Mouse (Mus musculus) forebrain, embryonic 11.5 days (tissue): ENCODE data around the gene Rnft2. TPM values are rescaled to one million over a fixed set of nuclear protein-coding genes. Genes with fewer than 3 reads are reported as not detected.
A peak's percentile ranks its signal among the peaks of the same experiment; 100 is the strongest.

ENCODE experiments used
- ATAC-seq: fragments of 200-750 bp; cut with Nextera tagmentation; replicated peaks from 2 replicates; pipeline ENCODE4 v1.8.0; 2017; ENCODE audit warnings: moderate TSS enrichment; ENCODE audit not compliant: low FRiP score
- DNase-seq: peaks from one replicate; pipeline ENCODE4 v3.0.0-alpha.2; 2017; ENCODE audit warnings: low spot score
- H3K27ac ChIP-seq: fragments of 300-500 bp; sonication (generic); 2 replicates; pipeline ENCODE4 v1.5.1; 2014; ENCODE audit warnings: low read depth, low read length
- H3K27me3 ChIP-seq: fragments of 300-500 bp; sonication (generic); 2 replicates; pipeline ENCODE4 v1.6.1; 2014; ENCODE audit warnings: mild to moderate bottlenecking, low read length, mixed read lengths; ENCODE audit not compliant: control insufficient read depth, insufficient read depth
- H3K36me3 ChIP-seq: fragments of 300-500 bp; sonication (generic); 2 replicates; pipeline ENCODE4 v1.6.1; 2014; ENCODE audit warnings: mild to moderate bottlenecking, low read length, moderate library complexity, mixed read lengths; ENCODE audit not compliant: control insufficient read depth, insufficient read depth
- H3K4me1 ChIP-seq: fragments of 300-500 bp; sonication (generic); replicated peaks from 2 replicates; pipeline ENCODE4 v1.6.1; 2014; ENCODE audit warnings: low read length, mixed read lengths; ENCODE audit not compliant: control insufficient read depth, insufficient read depth
- H3K4me2 ChIP-seq: fragments of 300-500 bp; sonication (generic); 2 replicates; pipeline ENCODE4 v1.6.1; 2014; ENCODE audit warnings: low read depth, mild to moderate bottlenecking, low read length, moderate library complexity, mixed read lengths; ENCODE audit not compliant: severe bottlenecking
- H3K4me3 ChIP-seq: fragments of 300-500 bp; sonication (generic); 2 replicates; pipeline ENCODE4 v1.5.1; 2014; ENCODE audit warnings: low read depth, low read length
- H3K9ac ChIP-seq: fragments of 300-500 bp; sonication (generic); 2 replicates; pipeline ENCODE4 v1.6.1; 2014; ENCODE audit warnings: low read length
- H3K9me3 ChIP-seq: fragments of 300-500 bp; sonication (generic); 2 replicates; pipeline ENCODE4 v1.6.1; 2016; ENCODE audit warnings: low read length, mixed read lengths; ENCODE audit not compliant: control insufficient read depth
- WGBS: fragments of 180-500 bp; shearing (Covaris S2); extraction: QIAGEN DNeasy Blood & Tissue Kit; methylation state at CpG from one replicate; pipeline ENCODE4 v1.1.7; 2014; 5-methylcytosine and 5-hydroxymethylcytosine counted together
- polyA plus RNA-seq: library from polyadenylated mRNA; unstranded; fragments of >200 nt; fragmentation: Nextera tagmentation; extraction: Ambion mirVana; gene quantifications from 2 replicates; pipeline ENCODE4 v1.2.1, GENCODE M21; 2014

Rnft2 gene
- polyA plus RNA-seq, 1 experiment from 2014 or later, result 6.2 TPM

DNA sequence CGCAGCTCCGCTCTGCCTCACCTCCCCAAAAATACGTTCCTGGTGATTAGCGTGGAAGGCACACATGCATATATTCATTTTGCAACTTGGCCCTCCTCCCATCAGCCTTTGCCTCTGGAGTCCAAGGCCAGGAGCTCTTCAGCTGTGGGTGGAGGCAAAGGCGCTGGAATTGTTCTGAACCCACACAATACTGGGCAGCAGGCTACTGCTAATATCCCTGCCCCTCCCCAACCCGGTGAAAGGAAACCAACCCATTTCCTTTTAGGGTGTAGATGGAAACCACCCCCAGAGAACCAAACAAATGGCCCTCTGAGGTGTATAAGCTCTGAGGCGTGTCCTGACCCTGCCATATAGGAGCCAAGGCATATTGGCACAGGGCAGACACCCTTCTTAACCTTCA is 28.5 kb upstream of the Rnft2 start:
- DNase-seq (no peak), ATAC-seq (no peak)
- Histone ChIP-seq H3K9me3 (no peaks in the 10 kb centered on the region), H3K4me2 (no peak overlapping the region), H3K9ac (no peak overlapping the region), H3K4me3 (no peak overlapping the region), H3K4me1 (peaks cover 21% of the 10 kb centered on the region), H3K36me3 (no peaks in the 10 kb centered on the region), H3K27me3 (peaks cover 4% of the 10 kb centered on the region), H3K27ac (no peak overlapping the region)
- WGBS, result 57% methylated on average over 7 of the region's 7 CpGs

DNA sequence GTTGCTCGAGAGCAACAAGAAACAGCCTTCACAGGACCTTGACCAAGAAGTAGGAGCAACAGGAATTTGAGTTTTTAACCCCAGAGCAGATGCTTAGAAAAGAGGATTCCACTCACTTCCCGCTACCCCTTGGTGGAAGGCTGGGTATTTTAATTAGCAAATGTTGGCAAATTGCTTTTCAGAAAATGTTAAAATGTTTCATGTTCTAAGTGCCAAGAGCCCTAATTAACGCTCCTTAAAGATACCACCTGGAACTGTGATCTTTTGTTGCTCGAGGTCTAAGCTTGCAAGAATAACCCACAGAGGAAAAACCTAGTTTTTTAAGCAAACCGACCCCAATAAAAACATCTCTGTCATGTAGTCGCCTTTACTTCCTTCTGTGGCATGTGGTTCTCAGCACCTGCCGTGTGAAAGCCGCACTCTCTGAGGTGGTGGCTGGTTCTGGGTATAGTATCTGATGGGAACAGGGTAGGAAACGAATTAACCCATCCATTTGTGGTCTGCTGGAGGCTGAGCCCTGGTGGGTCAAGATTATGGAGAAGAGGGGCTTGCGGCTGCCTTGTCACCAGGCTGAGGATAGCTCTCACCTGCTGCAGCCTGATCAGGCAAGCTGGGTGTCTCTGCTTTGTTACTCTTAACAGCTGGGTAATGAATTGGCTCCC is 26.7 kb upstream of the Rnft2 start:
- Histone ChIP-seq H3K4me2 (no peak overlapping the region), H3K9me3 (no peaks in the 10 kb centered on the region), H3K4me3 (no peak overlapping the region), H3K9ac (no peak overlapping the region), H3K27ac (no peak overlapping the region), H3K4me1 (peaks cover 20% of the 10 kb centered on the region), H3K27me3 (peaks cover 4% of the 10 kb centered on the region), H3K36me3 (no peaks in the 10 kb centered on the region)
- DNase-seq (no peak), ATAC-seq (no peak)
- 73% methylated on average over 10 of the region's 10 CpGs for WGBS

DNA sequence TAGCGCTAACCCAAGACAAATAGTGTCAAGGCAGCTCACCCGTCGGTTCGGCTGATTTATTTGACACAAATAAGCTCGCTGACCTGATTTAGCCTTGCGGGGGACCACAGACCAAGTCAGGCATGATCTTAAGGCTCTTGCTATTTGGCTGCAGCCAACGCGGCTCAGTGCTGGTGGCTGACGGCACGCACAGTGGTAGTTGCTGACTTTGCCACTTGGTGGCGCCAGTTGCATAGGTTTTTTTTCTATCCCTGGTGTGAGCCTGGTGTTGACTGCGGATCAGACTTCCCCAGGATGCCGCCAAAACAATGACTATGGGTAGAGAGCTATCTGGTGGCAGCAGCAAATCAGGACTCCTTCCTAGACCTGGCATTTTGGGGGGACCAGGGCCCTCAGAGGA is 24.1 kb upstream of the Rnft2 start:
- Histone ChIP-seq H3K9ac (0 out of 2 replicates have a peak overlapping the region, but pooled peaks have one; percentile 16), H3K9me3 (no peaks in the 10 kb centered on the region), H3K27me3 (peaks cover 4% of the 10 kb centered on the region), H3K4me1 (peaks cover 12% of the 10 kb centered on the region), H3K36me3 (no peaks in the 10 kb centered on the region), H3K4me2 (peak overlapping the region; percentile 31; the same call in 1 of the 2 replicates), H3K27ac (no peak overlapping the region), H3K4me3 (no peak overlapping the region)
- DNase-seq (peak; percentile 95), ATAC-seq (peak; percentile 81)
- WGBS, result 1% methylated on average over 13 of the region's 13 CpGs

DNA sequence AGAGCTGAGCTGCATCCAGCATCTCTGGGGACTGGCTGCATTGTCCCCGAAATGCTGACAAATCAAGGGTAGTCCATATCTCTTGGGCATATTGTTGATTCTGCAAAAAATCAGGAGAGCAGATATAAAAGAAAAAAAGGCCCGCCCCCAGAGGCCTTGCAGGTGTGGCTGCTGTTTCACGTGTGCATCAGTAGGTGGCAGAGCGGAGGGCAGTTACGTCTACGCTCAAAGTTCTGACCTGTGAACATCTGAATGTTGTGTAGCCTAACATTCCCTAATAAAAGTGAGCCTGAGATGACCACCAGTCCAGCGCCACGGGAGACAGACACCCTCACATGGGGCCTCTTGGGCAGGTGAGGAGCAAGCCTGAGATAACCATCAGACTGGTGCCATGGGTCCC is 21.4 kb upstream of the Rnft2 start:
- Histone ChIP-seq H3K9ac (no peak overlapping the region), H3K4me1 (0 out of 2 replicates have a peak, but pooled peaks cover 2% of the 10 kb centered on the region), H3K27me3 (peaks cover 4% of the 10 kb centered on the region; the same call in 1 of the 2 replicates), H3K4me3 (no peak overlapping the region), H3K4me2 (no peak overlapping the region), H3K9me3 (no peaks in the 10 kb centered on the region), H3K36me3 (no peaks in the 10 kb centered on the region; the same call in 1 of the 2 replicates), H3K27ac (no peak overlapping the region)
- 38% methylated on average over 8 of the region's 8 CpGs for WGBS
- no peak for DNase-seq
- ATAC-seq, result no peak

- H3K27ac ChIP-seq, result no peak overlapping the region
- 88% methylated on average over 5 of the region's 5 CpGs for WGBS
These were observed 20.4 kb upstream of the Rnft2 start for GRCm38 (mm10) chr5:118265366-118265765.

DNA sequence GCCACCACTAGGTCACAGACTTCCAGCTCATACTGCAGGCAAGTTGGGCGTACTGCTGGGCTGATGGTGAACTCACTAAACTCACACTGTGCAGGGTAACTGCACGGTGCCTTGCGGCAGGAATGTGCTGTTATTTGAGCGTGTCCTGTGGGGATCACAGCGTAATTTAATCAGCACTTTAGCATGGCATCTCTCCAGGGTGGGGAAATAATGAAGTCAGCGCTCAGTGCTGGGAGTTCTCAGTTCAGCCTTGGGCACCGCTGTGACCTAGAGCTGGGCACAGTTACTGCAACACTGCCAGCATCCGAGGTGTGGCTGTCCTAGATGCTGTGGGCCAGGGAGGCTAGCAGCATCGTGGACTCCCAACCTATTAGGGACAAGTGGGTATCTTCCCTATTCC is 19.4 kb upstream of the Rnft2 start:
- no peak overlapping the region for H3K9ac ChIP-seq
- DNase-seq (no peak), ATAC-seq (no peak)
- no peak overlapping the region for H3K4me2 ChIP-seq
- WGBS, result 86% methylated on average over 9 of the region's 9 CpGs
- H3K4me3 ChIP-seq, result no peak overlapping the region
- H3K9me3 ChIP-seq, result no peaks in the 10 kb centered on the region
- H3K27me3 ChIP-seq, result no peaks in the 10 kb centered on the region
- no peaks in the 10 kb centered on the region for H3K4me1 ChIP-seq
- peaks cover 3% of the 10 kb centered on the region; the same call in 1 of the 2 replicates for H3K36me3 ChIP-seq
- no peak overlapping the region for H3K27ac ChIP-seq

More at GRCm38 (mm10) chr5:118265366-118265765, 20.4 kb upstream of the Rnft2 start:
- Histone ChIP-seq H3K9ac (no peak overlapping the region), H3K36me3 (no peaks in the 10 kb centered on the region; the same call in 1 of the 2 replicates), H3K4me3 (no peak overlapping the region), H3K4me1 (0 out of 2 replicates have a peak, but pooled peaks cover 2% of the 10 kb centered on the region), H3K4me2 (no peak overlapping the region), H3K27me3 (peaks cover 4% of the 10 kb centered on the region; the same call in 1 of the 2 replicates), H3K9me3 (no peaks in the 10 kb centered on the region)
- ATAC-seq (no peak), DNase-seq (no peak)

GRCm38 (mm10) chr5:118262418-118262817 is 17.5 kb upstream of the Rnft2 start:
- no peaks in the 10 kb centered on the region for H3K4me1 ChIP-seq
- no peak overlapping the region for H3K4me2 ChIP-seq
- DNase-seq, result no peak
- H3K9me3 ChIP-seq, result no peaks in the 10 kb centered on the region
- WGBS, result 92% methylated on average over 8 of the region's 8 CpGs
- H3K27me3 ChIP-seq, result no peaks in the 10 kb centered on the region
- H3K4me3 ChIP-seq, result no peak overlapping the region
- no peak for ATAC-seq
- H3K9ac ChIP-seq, result no peak overlapping the region
- peaks cover 3% of the 10 kb centered on the region; the same call in 1 of the 2 replicates for H3K36me3 ChIP-seq
- H3K27ac ChIP-seq, result no peak overlapping the region

DNA sequence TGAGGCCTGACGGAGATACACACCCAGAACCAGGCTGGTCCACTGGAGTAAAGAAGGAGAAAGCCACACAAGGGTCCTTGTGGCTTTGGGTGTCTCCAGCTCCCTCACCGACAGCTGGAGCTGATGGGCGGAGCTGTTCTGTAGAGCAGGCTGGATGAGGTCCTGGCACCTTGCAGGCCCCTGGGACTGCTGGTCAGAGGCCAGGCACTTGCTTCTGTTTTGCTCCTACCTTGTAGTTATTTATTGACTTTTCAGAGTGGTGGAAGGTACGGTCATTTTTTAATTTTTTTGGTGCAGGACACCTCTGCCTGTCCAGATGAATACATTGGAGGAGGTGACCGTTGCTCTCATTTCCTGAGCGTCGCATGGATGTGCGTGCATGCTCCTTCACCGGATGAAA is 16.3 kb upstream of the Rnft2 start:
- H3K36me3 ChIP-seq, result peaks cover 6% of the 10 kb centered on the region; the same call in 1 of the 2 replicates

DNA sequence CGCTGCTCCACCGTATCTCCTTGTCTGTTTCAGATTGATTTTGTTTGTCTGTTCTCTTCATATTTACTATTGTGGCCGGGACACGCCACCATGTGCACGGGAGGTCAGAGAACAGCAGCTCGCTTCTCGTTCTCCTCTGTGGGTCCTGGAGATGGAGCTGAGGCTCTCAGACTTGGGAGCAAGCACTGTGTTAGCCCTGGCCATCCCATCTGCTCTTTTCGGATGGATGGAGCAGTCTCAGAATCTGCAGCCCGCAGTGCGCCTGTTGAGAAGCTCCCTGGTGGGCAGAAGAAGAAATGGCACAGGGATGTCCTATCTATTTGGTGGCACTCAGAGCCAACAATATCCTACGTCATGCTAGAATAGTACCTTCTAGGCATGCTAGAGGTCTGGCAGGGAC is 15.7 kb upstream of the Rnft2 start:
- 93% methylated on average over 11 of the region's 11 CpGs for WGBS

More for the DNA sequence above, 16.3 kb upstream of the Rnft2 start:
- H3K27me3 ChIP-seq, result no peaks in the 10 kb centered on the region
- no peak for ATAC-seq
- 96% methylated on average over 9 of the region's 9 CpGs for WGBS
- H3K4me3 ChIP-seq, result no peak overlapping the region
- no peaks in the 10 kb centered on the region for H3K9me3 ChIP-seq
- no peak overlapping the region for H3K4me2 ChIP-seq
- H3K27ac ChIP-seq, result no peak overlapping the region
- H3K4me1 ChIP-seq, result no peaks in the 10 kb centered on the region
- H3K9ac ChIP-seq, result no peak overlapping the region
- DNase-seq, result no peak

More for the DNA sequence above, 15.7 kb upstream of the Rnft2 start:
- ATAC-seq, result no peak
- Histone ChIP-seq H3K36me3 (peaks cover 6% of the 10 kb centered on the region; the same call in 1 of the 2 replicates), H3K9me3 (no peaks in the 10 kb centered on the region), H3K27me3 (no peaks in the 10 kb centered on the region), H3K4me1 (no peaks in the 10 kb centered on the region), H3K9ac (no peak overlapping the region), H3K27ac (no peak overlapping the region), H3K4me2 (no peak overlapping the region), H3K4me3 (no peak overlapping the region)
- no peak for DNase-seq
